In the genomic region with DNA sequence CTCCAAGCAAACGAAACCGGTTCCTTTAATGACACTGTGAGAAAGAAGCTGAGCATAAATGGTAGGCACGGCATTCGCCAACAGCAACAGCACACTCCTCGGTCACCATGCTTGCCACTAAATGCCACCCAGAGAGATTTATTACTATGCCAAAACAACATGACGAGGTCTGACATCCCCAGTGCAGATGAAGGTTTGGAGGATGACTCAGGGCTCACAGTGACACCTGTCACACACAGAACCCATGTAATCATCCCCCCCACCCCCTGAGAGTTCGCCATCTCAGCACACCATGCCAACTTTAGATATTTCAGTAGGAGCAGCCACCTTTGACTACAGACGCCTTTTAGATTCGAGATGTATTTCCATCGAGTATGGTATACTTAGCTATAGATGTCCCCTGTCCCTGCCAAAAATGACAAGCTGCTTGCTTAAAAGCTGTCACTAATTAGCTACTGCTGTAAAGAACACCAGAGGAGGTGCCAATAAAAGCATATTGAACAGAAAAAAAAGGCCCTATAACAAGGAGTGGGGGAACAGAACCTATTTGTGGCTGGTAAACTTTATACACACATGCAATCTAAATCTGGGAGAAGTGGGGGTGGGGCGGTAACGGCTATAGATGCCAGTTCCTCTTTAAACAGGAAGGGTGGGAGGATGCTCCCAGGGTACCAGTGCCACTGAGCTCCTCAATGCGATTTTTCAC, we compare ENCODE assay signal across 8 mouse cellular contexts. TPM values are rescaled to one million over a fixed set of nuclear protein-coding genes. Genes with fewer than 3 reads are reported as not detected.
DNase-seq lines count a peak whose midpoint lies in the region; ATAC-seq lines count a peak whose summit lies in the region.

No protein-coding gene starts in this region.

- DNase-seq in cerebellum, adult 8-10 months: peak; percentile 32
- no peak for DNase-seq in cerebellum, adult 9-10 months
- DNase-seq in spleen, adult 18-20 months: peak; percentile 49 to 73
- DNase-seq in spleen, adult 12 weeks (ENCODE audit: low spot score): no peak
- DNase-seq in telencephalon, adult 2 months (ENCODE audit: low read depth, low spot score): peak; percentile 58
- DNase-seq in retina, postnatal 1 day: no peak
- no peak for DNase-seq in embryo, embryonic 10.5 days (ENCODE audit: low spot score)

- peak; percentile 70 for ATAC-seq in megakaryocyte, adult 5-6 weeks (ENCODE audit: poor library complexity, severe bottlenecking)

RNA-seq across cellular contexts. Expression of a gene that starts 24.2 kb away (rescaled TPM):
- 40.9 and 47.6 TPM in 2 replicates for total RNA-seq in megakaryocyte, adult 5-6 weeks (2015)
- total RNA-seq in megakaryocyte, adult 5-6 weeks (2017): 50.6 and 53.2 TPM in 2 replicates

RNA-seq across cellular contexts. Expression of a gene that starts 32.8 kb away (rescaled TPM):
- 20.0 and 22.5 TPM in 2 replicates for total RNA-seq in megakaryocyte, adult 5-6 weeks (2015)
- 22.5 and 23.7 TPM in 2 replicates for total RNA-seq in megakaryocyte, adult 5-6 weeks (2017)

RNA-seq across cellular contexts. Expression of a gene that starts 55.6 kb away (rescaled TPM):
- total RNA-seq in megakaryocyte, adult 5-6 weeks (2015): 4.6 and 5.6 TPM in 2 replicates
- 4.6 and 6.6 TPM in 2 replicates for total RNA-seq in megakaryocyte, adult 5-6 weeks (2017)

Comparison
In these comparisons a context has a peak if more than half of its experiments do, and no peak if none do; other contexts are left out.
1. DNase-seq: peak in cerebellum, adult 8-10 months (single experiment), spleen, adult 18-20 months (2 of 2) and telencephalon, adult 2 months (single experiment); none in cerebellum, adult 9-10 months (single experiment), spleen, adult 12 weeks (single experiment), retina, postnatal 1 day (single experiment) and embryo, embryonic 10.5 days (single experiment).